Mouse (Mus musculus) stomach, postnatal 0 days (tissue): ENCODE measurements at regions not wholly inside any gene's neighbourhood (a gene's known extent, or its start where the extent isn't known, plus 50 kb on each side); places are given as distances from the start of the nearest gene placed in this dataset.

ENCODE experiments used
- CTCF ChIP-seq: IDR thresholded peaks from 2 replicates; pipeline ENCODE4 v1.5.1; 2016; ENCODE audit warnings: antibody characterized with exemption, low read depth, mild to moderate bottlenecking, moderate library complexity
- EP300 ChIP-seq: optimal IDR thresholded peaks from 2 replicates; pipeline ENCODE3; 2016; ENCODE audit warnings: antibody characterized with exemption

DNA sequence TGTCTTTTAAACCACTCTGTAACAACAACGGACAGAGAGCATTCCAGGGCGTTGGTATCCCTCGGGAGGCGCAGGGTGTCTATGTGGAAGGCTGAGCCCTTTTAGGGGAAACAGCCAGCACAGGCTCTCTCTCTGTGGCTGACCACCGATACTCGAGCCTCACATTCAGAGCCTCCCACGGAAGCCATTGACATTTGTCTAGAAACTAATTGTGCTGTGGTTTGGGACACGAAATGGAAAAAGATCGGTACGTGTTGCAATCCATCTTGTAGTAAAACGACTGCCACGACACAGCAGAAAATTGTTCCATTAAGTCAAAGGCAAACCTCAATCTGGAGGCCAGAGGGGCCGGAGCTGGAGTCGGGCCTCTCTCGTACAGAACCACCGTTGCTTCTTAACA lies 575.9 kb upstream of the Gm19410 start:
- TF ChIP-seq CTCF: no peak
- TF ChIP-seq EP300: no peak
